Mouse (Mus musculus) CH12.LX (cell line): ENCODE results near the gene Cog1.

Experiments
- CTCF ChIP-seq, 2 experiments: IDR thresholded peaks in 1 of 2; conservative IDR thresholded peaks in 1 of 2; 2 replicates each; pipeline ENCODE4 v1.5.1; 2011 to 2012; ENCODE audit warnings: low read depth in 2 of 2, low read length in 2 of 2, improper control_type of control experiment in 1 of 2, inconsistent platforms in 1 of 2, mild to moderate bottlenecking in 1 of 2, moderate library complexity in 1 of 2
- MAFK ChIP-seq: IDR thresholded peaks from 2 replicates; pipeline ENCODE4 v1.6.1; 2011; ENCODE audit warnings: low read length, improper control_type of control experiment; ENCODE audit not compliant: insufficient replicate concordance
- MEF2A ChIP-seq: IDR thresholded peaks from 2 replicates; pipeline ENCODE4 v1.6.1; 2014; ENCODE audit warnings: low read depth, mild to moderate bottlenecking, inconsistent platforms, low read length, improper control_type of control experiment, borderline replicate concordance
- POLR2A ChIP-seq: IDR thresholded peaks from 2 replicates; pipeline ENCODE4 v1.6.1; 2011; ENCODE audit warnings: low read depth, mild to moderate bottlenecking, improper control_type of control experiment, low read length
- POLR2AphosphoS2 ChIP-seq: IDR thresholded peaks from 2 replicates; pipeline ENCODE4 v1.6.1; 2011; ENCODE audit warnings: low read depth, low read length, improper control_type of control experiment
- SMC3 ChIP-seq: IDR thresholded peaks from 2 replicates; pipeline ENCODE4 v1.6.1; 2011; ENCODE audit warnings: low read depth, low read length, improper control_type of control experiment
- TCF12 ChIP-seq: IDR thresholded peaks from 2 replicates; pipeline ENCODE4 v1.6.1; 2014; ENCODE audit warnings: low read depth, mild to moderate bottlenecking, inconsistent platforms, low read length, improper control_type of control experiment
- ZMIZ1 ChIP-seq: IDR thresholded peaks from 2 replicates; pipeline ENCODE4 v1.6.1; 2012; ENCODE audit warnings: low read depth, mild to moderate bottlenecking, inconsistent platforms, low read length, improper control_type of control experiment

GRCm38 (mm10) chr11:113703758-113704157 is 54.8 kb downstream of the Cog1 start:
- TF ChIP-seq CTCF (conservative IDR thresholded peaks at IDR 0.05 in 1 of 2, IDR thresholded peaks at IDR 0.05 in 1 of 2; ENCODE audit: low read depth in 2 of 2, low read length in 2 of 2) (peak; percentile 98 to 100), TCF12 (no peak), POLR2AphosphoS2 (no peak), POLR2A (no peak), SMC3 (peak; percentile 99), ZMIZ1 (no peak), MAFK (no peak), MEF2A (no peak)
